Mouse (Mus musculus): ENCODE results near the gene Map3k1.

GRCm38 (mm10) chr13:111802271-111802665 is 6.5 kb downstream of the Map3k1 start:
- no peak for TF ChIP-seq CTCF (IDR thresholded peaks at IDR 0.05; ENCODE audit: low read depth)
- TF ChIP-seq EP300 (optimal IDR thresholded peaks at IDR 0.05), result no peak

Measured in stomach, postnatal 0 days (tissue).